Mouse (Mus musculus) kidney, postnatal 0 days (tissue): ENCODE results near the gene Kcne4. TPM values are rescaled to one million over a fixed set of nuclear protein-coding genes. Genes with fewer than 3 reads are reported as not detected.
A peak's percentile ranks its signal among the peaks of the same experiment; 100 is the strongest.

Source experiments
- ATAC-seq: fragments of 200-750 bp; cut with Nextera tagmentation; replicated peaks from 2 replicates; pipeline ENCODE4 v1.8.0; 2017; ENCODE audit warnings: low read depth, moderate number of reproducible peaks, moderate TSS enrichment, moderate library complexity; ENCODE audit not compliant: low FRiP score
- DNase-seq: peaks from one replicate; pipeline ENCODE4 v3.0.0-alpha.2; 2016; ENCODE audit warnings: low spot score
- H3K27ac ChIP-seq: fragments of 300-500 bp; sonication (generic); 2 replicates; pipeline ENCODE4 v1.5.1; 2014; ENCODE audit warnings: mild to moderate bottlenecking
- H3K27me3 ChIP-seq: fragments of 300-500 bp; sonication (generic); 2 replicates; pipeline ENCODE4 v1.6.1; 2014; ENCODE audit warnings: low read length, mixed read lengths; ENCODE audit not compliant: insufficient read depth
- H3K36me3 ChIP-seq: fragments of 300-500 bp; sonication (generic); 2 replicates; pipeline ENCODE4 v1.6.1; 2014; ENCODE audit warnings: low read length, mixed read lengths; ENCODE audit not compliant: insufficient read depth
- H3K4me1 ChIP-seq: fragments of 300-500 bp; sonication (generic); replicated peaks from 2 replicates; pipeline ENCODE4 v1.6.1; 2014; ENCODE audit warnings: antibody characterized with exemption, low read length, mixed read lengths; ENCODE audit not compliant: insufficient read depth
- H3K4me2 ChIP-seq: fragments of 300-500 bp; sonication (generic); 2 replicates; pipeline ENCODE4 v1.6.1; 2014; ENCODE audit warnings: mild to moderate bottlenecking, low read length, moderate library complexity, mixed read lengths
- H3K4me3 ChIP-seq: fragments of 300-500 bp; sonication (generic); replicated peaks from 2 replicates; pipeline ENCODE4 v1.5.1; 2014; ENCODE audit warnings: low read depth, low read length
- H3K9ac ChIP-seq: fragments of 300-500 bp; sonication (generic); 2 replicates; pipeline ENCODE4 v1.6.1; 2014; ENCODE audit warnings: low read depth, low read length
- H3K9me3 ChIP-seq: fragments of 300-500 bp; sonication (generic); replicated peaks from 2 replicates; pipeline ENCODE4 v1.6.1; 2016; ENCODE audit warnings: low read length, inconsistent platforms, mixed read lengths
- CTCF ChIP-seq: IDR thresholded peaks from 2 replicates; pipeline ENCODE4 v1.5.1; 2016; ENCODE audit warnings: antibody characterized with exemption, low read depth, mild to moderate bottlenecking, moderate library complexity
- WGBS: fragments of 180-500 bp; shearing (Covaris S2); extraction: QIAGEN DNeasy Blood & Tissue Kit; methylation state at CpG from one replicate; pipeline ENCODE4 v1.1.7; 2014; 5-methylcytosine and 5-hydroxymethylcytosine counted together
- polyA plus RNA-seq: library from polyadenylated mRNA; unstranded; fragments of >200 nt; fragmentation: Nextera tagmentation; extraction: Ambion mirVana; gene quantifications from 2 replicates; pipeline ENCODE4 v1.2.1, GENCODE M21; 2015

The Kcne4 gene
- polyA plus RNA-seq, 1 experiment from 2014 or later = 5.8 TPM

DNA sequence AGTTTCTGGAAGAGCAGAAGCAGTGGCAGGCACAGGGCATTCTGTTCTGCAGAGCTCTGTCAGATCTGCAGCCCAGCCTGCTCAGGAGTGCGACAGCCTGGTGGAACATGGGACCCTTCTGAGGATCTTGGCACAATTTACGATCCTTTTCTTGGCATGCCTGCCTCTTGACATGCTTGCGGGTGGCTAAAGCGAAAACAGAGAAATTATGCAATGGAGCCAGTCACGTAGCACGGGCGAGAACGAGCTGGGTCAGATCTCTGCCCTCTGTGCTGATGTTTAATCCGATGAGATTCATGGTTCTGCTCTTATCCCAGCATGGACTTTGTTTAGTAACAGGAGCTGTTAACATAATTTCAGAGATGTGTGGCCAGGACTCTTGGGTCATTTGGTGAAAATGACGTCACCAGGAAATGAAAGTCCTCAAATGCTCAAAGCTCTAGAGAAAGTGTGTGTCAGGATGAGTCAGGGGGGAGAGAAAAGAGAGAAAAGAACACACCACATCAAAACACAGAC is 4.5 kb upstream of the Kcne4 start:
- Histone ChIP-seq H3K4me2 (peak overlapping the region; percentile 26; the same call in 1 of the 2 replicates), H3K4me1 (no peaks in the 10 kb centered on the region), H3K36me3 (no peaks in the 10 kb centered on the region), H3K9ac (no peak overlapping the region), H3K27ac (no peak overlapping the region), H3K9me3 (no peaks in the 10 kb centered on the region), H3K4me3 (no peak overlapping the region), H3K27me3 (no peaks in the 10 kb centered on the region)
- 37% methylated on average over 10 of the region's 10 CpGs for WGBS
- 0 out of 2 replicates have a peak, but pooled peaks have one; percentile 18 for ATAC-seq
- DNase-seq = peak; percentile 32
- no peak for TF ChIP-seq CTCF

DNA sequence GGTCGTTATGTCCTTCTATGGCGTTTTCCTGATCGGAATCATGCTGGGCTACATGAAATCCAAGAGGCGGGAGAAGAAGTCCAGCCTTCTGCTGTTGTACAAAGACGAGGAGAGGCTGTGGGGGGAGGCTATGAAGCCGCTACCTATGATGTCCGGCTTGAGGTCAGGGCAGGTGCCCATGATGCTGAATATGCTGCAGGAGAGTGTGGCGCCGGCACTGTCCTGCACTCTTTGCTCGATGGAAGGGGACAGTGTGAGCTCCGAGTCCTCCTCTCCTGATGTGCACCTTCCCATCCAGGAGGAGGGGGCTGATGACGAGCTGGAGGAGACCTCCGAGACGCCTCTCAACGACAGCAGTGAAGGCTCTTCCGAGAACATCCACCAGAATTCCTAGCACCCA is 1.2 kb downstream of the Kcne4 start:
- Histone ChIP-seq H3K36me3 (no peaks in the 10 kb centered on the region), H3K27me3 (no peaks in the 10 kb centered on the region), H3K9ac (no peak overlapping the region), H3K4me2 (peak overlapping the region; percentile 43), H3K4me3 (peak overlapping the region; percentile 18), H3K27ac (no peak overlapping the region), H3K9me3 (no peaks in the 10 kb centered on the region), H3K4me1 (peaks cover 16% of the 10 kb centered on the region; the same call in 1 of the 2 replicates)
- TF ChIP-seq CTCF = no peak
- no peak for DNase-seq
- ATAC-seq = no peak
- 83% methylated on average over 16 of the region's 16 CpGs for WGBS

DNA sequence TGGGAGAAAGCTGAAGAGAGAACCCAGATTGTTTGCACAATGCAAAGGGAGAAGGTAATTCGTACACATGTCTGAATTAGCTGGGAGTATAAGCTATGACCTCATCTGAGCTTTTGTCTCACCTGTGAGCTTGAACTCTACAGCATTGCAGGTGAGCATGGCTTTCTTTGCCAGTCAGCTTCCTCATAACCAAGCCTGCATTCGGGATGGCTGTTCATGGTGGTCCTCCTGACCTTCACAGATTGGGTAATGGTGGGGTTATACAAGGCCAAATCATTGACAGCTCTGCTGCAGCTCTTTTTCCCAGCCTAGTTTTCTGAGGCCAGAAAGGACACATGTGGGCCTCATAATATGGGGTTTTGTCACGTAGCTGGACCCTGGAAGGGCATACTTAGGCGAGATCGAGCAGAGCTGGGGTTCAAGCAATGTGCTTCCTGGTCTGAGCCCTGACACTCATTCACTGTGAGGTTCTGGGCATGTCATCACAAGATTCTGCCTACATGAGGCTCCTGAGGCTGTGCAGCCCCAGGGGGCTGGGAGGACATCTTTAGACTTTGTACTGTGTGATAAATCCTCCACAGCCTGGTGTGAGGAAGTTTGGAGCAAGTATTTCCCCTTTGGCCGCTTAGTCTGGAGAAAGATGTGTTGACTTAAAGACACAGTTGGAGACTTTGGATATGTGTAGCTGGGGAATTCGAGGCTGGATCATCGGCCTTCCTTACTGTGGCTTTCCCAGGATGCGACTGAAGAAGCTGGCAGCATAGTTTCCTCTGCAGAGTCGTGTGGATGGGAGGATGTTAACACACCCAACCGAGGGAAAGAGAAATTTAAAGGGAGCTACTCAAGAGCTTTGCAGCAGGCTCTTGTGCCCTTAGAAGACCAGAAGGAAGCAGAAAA is 2.3 kb downstream of the Kcne4 start:
- TF ChIP-seq CTCF = no peak
- Histone ChIP-seq H3K9me3 (no peaks in the 10 kb centered on the region), H3K36me3 (no peaks in the 10 kb centered on the region), H3K27me3 (no peaks in the 10 kb centered on the region), H3K4me2 (peak overlapping the region; percentile 43; the same call in 1 of the 2 replicates), H3K4me3 (no peak overlapping the region), H3K9ac (no peak overlapping the region), H3K27ac (peak overlapping the region; percentile 38), H3K4me1 (peaks cover 16% of the 10 kb centered on the region; the same call in 1 of the 2 replicates)
- ATAC-seq = no peak
- WGBS = 44% methylated on average over 11 of the region's 11 CpGs
- peak; percentile 59 for DNase-seq

DNA sequence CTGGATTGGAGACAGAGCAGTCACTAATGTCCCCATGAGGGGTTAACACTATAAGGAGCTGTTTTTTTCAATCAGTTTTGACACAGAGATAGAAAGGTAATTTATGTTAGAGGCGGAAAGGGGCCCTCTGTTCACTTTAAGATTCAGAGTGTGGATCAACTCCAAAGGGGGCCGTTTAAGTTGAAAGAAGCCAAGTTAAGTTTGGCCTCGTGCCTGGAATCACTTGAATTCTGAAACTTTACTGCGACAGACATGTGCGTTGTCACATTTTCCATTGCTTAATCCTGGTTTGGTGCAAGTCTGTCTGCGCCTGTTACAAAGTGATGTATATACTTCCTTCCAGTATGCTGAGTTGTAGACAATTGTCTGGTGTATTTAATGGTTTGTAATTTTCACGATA is 3.0 kb downstream of the Kcne4 start:
- H3K9me3 ChIP-seq = no peaks in the 10 kb centered on the region
- no peak overlapping the region for H3K9ac ChIP-seq
- TF ChIP-seq CTCF = no peak
- H3K4me1 ChIP-seq = peaks cover 16% of the 10 kb centered on the region; the same call in 1 of the 2 replicates
- peak overlapping the region; percentile 38 for H3K27ac ChIP-seq
- DNase-seq = peak; percentile 87
- ATAC-seq = no peak
- no peak overlapping the region for H3K4me3 ChIP-seq
- H3K36me3 ChIP-seq = no peaks in the 10 kb centered on the region
- no peaks in the 10 kb centered on the region for H3K27me3 ChIP-seq
- peak overlapping the region; percentile 43; the same call in 1 of the 2 replicates for H3K4me2 ChIP-seq
- WGBS = 33% methylated on average over 7 of the region's 7 CpGs

DNA sequence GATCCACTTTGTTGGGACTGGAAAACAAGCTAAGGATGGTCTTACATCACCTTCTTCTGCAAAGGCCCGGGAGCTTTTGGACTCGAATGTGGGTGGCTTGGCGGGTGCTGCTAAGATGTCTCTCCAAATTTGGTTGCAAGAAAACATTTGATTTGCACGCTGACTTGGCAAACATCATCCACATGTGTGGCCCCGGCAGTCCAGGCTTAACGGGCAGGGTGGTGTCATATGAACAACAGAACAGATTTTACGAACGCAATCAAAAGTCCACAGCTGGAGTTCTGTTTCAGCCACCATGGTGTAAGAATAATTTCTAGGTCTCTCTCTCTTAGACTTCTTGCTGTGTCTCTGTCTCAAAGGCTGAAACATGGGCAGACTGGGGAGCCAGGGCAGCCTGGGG is 3.6 kb downstream of the Kcne4 start:
- Histone ChIP-seq H3K36me3 (no peaks in the 10 kb centered on the region), H3K9me3 (no peaks in the 10 kb centered on the region), H3K4me1 (peaks cover 16% of the 10 kb centered on the region; the same call in 1 of the 2 replicates), H3K4me2 (peak overlapping the region; percentile 24), H3K4me3 (no peak overlapping the region), H3K27ac (peak overlapping the region; percentile 44; the same call in 1 of the 2 replicates), H3K27me3 (no peaks in the 10 kb centered on the region), H3K9ac (no peak overlapping the region)
- TF ChIP-seq CTCF = no peak
- ATAC-seq (no peak), DNase-seq (peak; percentile 27)
- 44% methylated on average over 8 of the region's 8 CpGs for WGBS

DNA sequence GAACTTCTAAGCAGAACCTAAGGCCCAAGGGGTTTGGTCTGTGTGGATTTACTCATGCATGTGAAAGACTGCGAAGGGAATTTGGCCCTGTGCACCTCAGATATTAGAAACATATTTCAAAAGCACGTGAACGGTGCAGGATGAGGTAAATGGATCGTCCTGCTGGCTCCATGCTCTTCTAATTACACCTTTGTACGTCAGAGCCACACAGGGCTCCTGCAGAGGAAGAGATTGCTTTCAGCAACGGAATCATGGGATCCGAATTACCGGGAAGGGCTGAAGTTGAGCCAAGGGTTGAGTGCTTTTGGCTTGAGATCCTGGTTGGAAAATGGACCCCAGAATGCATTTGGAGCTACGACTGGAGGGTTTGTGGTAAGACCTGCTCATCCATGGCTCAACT is 4.6 kb downstream of the Kcne4 start:
- Histone ChIP-seq H3K27me3 (no peaks in the 10 kb centered on the region), H3K4me3 (no peak overlapping the region), H3K36me3 (no peaks in the 10 kb centered on the region), H3K4me1 (peaks cover 16% of the 10 kb centered on the region; the same call in 1 of the 2 replicates), H3K9ac (no peak overlapping the region), H3K27ac (no peak overlapping the region), H3K9me3 (no peaks in the 10 kb centered on the region), H3K4me2 (no peak overlapping the region)
- TF ChIP-seq CTCF = no peak
- WGBS = 54% methylated on average over 9 of the region's 9 CpGs
- DNase-seq (peak; percentile 27), ATAC-seq (no peak)
